Mouse (Mus musculus): ENCODE data around the gene Tmem106c.

Gene Tmem106c

GRCm38 (mm10) chr15:97999546-97999945 is 35.5 kb downstream of the Tmem106c start:
- DNase-seq (ENCODE audit: low read depth, low spot score): no peak

DNA sequence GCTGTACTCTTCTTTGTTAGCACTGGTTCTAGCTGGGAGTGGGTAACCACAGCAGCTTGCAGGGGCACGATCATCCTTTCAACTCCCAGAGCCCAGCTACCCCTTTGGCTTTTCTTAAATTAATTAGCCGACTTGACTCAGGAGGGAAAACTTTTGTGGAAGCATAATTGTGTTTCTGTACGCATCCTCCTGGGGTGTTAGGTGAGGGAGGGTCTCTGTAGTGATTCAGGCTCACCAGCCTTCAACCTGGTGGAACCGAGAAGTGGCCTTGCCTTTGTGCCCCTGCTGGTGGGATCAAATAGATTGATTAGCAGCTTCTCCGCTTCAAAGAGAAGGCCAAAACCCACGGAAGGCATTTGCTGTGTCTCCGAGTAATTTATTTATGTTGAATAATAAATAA is 36.0 kb downstream of the Tmem106c start:
- DNase-seq (ENCODE audit: low read depth, low spot score): no peak

DNA sequence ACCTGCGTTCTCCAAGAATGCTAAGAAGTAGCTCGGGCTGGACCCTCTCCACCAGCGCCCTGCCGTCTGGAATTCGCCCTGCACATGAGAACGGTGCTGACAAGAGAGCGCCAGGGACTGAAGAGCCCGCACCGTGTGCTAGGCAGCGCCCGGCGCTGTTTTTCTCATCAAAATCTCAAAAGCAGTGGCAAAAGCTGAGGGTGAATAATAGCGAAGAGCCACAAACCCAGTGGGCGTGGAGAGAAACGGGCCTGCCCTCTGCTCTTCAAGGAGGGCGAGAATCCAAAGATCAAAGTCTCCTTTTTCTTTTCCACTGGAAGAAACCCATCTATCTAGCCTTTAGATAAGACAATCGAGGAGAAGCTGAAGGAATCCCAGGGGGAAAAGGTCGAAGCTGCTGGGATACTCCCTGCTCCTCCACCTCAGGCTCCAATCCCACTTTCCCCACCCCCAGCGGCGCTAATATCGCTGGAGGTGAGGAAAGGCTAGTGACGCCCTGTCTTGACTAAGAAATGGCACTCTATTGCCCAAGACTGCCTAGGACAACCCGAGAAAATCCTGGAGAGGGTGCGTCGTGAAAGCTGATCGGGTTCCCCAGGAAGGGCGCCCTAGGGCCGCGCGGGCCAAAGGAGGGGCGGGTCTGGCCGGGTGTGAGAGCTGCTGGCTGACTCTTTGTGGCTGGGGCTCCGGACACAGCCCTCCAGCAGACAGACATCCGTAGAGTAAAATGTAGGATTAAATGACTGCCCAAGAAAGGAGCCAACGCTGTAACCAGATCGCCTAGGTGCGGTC is 37.5 kb downstream of the Tmem106c start:
- DNase-seq (ENCODE audit: low read depth, low spot score): no peak

DNA sequence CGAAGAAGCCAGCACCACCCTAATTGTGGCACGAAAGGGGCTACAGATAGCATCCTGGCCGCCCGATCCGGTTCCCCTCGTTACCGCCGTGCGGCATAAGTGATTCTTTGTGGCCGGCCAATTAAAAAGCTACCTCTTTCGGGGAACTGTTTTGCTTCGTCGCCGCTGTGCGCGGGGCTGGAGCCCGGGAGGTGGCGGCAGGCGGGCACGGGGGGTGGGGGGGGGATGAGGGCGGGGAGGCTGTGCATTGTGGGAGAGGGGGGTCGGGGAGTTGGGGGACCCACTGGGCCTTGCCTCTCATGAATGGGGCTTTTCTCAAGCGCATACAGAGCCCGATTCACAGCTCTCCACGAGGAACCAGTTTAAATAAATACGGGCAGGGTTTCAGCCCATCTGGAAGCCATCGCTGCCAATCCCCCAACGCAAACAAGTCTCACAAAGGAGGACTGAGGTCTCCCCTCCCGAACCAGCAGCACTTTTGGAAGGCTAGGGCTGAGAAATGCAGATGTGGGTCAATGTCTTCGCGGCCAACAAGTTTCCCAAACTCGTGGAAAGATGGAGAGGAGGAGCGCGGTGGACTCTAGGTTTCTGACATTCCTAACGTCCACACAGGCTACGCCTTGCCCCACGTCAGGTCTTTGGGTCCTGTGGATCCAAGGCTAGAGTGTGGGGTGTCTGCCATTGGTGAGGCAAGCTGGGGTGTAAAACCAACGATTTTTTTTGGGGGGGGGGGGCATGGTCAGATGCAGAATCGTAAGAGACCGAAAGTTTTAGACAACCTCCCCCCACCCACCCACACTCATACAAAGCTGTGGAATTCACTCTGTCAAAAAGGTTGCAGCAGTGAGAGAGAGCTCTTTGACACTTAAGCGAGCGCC is 38.4 kb downstream of the Tmem106c start:
- no peak for DNase-seq (ENCODE audit: low read depth, low spot score)

DNA sequence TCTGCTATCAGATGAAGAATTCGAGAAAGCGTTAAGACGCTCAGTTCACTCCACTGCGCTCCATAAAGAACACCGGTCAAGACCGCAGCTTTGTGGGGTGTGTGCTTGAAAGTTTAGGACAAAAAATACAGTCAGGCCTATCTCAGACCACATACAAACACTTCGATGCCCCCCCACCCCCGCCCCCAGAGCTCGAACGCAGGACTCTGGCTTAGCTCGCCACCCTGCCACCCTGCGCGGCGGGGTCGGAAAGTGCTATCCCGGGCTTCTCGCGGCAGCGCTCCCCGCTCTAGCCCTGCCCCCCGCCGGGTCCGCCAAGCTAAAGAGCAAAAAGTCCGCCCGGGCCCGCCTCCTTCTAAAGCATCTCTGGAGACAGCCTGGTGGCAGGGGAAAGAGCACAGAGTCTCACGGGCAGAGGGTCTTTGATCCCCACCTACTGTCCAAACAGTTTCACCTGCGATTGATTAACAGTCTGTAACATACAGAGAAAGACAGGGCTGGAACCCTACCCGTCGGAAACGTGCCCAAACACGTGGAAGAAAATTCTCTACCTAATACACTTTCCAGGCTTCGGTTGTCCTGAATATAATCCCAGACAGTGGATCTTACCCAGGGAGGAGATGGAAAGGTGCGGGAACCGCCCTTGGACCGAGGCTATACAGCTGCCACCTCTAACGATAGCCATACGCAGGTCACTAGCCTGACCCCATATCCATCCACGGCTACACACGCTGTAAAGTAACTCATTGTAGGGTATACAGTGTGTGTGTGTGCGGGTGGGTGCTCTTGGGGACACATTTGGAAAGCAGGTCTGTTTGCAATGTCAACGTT is 39.2 kb downstream of the Tmem106c start:
- no peak for DNase-seq (ENCODE audit: low read depth, low spot score)

GRCm38 (mm10) chr15:98003822-98004739 is 40.1 kb downstream of the Tmem106c start, which contains the start of gene Col2a1:
Gene Col2a1, minus strand, starts transcription at chr15:98004695.
- DNase-seq (ENCODE audit: low read depth, low spot score): no peak

DNA sequence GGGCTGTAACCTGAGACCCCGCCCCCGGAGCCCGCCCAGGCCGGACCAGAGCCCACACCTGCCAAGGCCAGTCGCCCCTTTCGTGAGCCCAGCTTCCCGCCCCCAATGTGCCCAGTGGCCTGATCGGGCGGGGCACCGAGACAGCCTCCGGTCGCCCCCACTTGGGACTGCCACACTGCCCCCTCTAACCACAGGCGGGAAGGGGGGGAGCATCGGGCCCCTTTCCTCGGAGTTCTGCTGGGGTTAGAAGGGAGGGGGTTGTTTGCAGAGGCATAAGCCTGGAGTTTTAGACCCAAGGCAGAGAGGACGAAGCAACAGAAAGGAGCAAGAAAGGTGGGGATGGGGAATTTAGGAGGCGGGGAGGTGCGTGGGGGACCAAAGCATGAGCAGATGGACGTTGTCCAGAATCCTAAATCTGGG is 40.8 kb downstream of the Tmem106c start:
- no peak for DNase-seq (ENCODE audit: low read depth, low spot score)

- DNase-seq (ENCODE audit: low read depth, low spot score): no peak
Observed at GRCm38 (mm10) chr15:98005181-98005580, 41.2 kb downstream of the Tmem106c start.

- DNase-seq (ENCODE audit: low read depth, low spot score): no peak
Observed at GRCm38 (mm10) chr15:98012810-98013209, 48.8 kb downstream of the Tmem106c start.

GRCm38 (mm10) chr15:98017925-98018324 is 53.9 kb downstream of the Tmem106c start:
- peak; percentile 57 for DNase-seq (ENCODE audit: low read depth, low spot score)

- no peak for DNase-seq (ENCODE audit: low read depth, low spot score)
Observed at GRCm38 (mm10) chr15:98019047-98019446, 55.0 kb downstream of the Tmem106c start.

Data from 3T3-L1 (cell line).